Mouse (Mus musculus) layer of hippocampus, adult 9-10 months (tissue): ENCODE results near the gene Thbs4.
"Not testable (repeated sequence)": the region's sequence is repeated elsewhere in the genome, so short reads cannot be mapped to it uniquely, and the experiment has no call there.

Experiments used
- DNase-seq: peaks from one replicate; pipeline ENCODE4 v3.0.0; 2022; ENCODE audit warnings: low spot score

The Thbs4 gene

DNA sequence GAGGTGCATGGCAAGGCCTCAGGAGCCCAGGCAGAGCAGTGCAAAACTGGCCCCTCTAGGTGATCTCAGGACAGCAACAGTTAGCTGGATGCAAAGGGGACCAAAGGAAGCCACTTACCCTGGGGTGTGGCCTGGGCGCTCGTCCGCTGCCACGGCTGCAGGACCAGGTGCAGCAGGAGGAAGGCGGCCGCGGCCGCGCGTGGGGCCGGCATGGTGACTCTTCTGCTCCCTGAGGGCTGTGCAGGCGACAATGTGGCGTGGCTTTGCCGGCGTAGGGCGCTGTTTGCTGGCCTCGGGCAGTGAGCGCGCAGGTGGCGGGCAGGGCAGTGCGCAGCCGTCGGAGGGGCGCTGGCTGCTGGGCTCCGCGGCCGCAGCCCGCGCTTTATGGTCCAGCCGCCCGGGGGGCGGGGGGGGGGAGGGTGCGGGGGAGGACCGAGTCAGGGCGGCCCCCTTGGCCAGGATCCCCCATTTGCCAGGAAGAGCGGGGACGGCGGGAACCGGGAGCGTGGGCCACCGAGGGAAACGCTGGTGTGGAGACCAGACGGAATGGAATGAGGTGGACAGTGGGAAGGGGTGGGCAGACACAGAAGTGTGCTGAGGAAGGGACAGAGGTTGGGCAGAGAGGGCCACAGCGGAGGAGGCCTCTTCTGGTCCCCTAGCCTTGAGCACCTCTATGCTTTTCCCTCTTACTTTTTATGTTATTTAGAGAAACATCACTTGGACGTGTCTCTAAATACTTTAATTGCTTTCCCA lies at the start of gene Thbs4:
Gene Thbs4, minus strand, starts transcription at position 357 of the 753 bp plus-strand sequence.
- no peak for DNase-seq

DNA sequence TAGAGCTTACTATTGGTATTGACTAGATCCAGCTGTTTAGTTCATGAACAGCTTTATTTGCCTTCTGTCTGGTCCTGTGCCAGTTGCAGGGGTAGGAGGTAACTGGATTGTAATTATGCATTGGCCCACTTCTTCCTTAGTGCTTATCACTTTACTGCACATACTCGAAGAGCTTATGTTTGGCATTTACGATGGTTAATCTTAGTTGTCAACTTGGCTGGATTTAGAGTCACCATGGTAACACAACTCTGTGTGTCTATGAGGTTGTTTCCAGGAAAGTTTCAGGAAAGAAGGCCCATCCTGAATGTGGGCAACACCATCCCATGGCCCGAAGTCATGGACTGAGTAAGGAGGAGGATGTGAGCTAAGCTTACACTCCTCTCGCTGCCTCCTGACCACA lies 38.5 kb upstream of the Thbs4 start:
- no peak for DNase-seq

DNA sequence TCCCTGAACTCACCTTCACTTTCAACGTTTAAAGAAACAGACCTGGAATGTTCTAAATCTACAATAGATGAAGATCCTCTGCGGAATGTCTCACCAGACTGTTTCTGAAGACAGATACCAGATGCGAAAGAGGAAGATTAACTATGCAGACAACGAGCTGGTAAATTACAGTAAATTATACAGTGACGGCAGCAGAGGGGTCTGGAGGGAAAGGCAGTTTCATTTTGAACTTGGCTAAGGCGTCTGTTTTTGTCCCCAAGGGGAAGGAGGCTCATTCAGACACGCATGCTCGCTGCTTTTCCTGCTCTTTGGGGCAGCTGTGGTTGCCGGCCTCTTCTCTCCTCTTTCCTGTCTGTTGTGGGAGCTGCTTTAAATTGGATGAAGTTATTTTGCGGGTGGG lies 34.2 kb upstream of the Thbs4 start:
- DNase-seq = no peak

DNA sequence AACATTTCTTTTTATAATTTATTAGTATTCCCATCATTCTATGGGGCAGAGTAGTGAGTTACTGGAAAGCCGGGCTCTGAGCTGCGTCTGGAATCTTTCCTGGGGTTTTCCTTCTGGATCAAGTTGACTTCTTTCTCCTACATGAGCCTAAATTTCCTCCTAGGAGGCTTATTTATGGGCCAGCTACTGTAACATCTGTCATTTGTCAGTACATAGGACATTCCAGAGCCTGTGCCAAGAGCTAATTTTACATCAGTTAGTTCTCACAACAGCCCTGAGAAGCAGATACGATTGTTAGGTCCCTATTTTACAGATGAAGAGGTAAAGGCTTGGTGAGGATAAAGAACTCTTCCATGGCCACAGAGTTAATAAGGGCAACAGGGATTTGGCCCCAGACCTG lies 22.7 kb upstream of the Thbs4 start:
- DNase-seq = no peak

DNA sequence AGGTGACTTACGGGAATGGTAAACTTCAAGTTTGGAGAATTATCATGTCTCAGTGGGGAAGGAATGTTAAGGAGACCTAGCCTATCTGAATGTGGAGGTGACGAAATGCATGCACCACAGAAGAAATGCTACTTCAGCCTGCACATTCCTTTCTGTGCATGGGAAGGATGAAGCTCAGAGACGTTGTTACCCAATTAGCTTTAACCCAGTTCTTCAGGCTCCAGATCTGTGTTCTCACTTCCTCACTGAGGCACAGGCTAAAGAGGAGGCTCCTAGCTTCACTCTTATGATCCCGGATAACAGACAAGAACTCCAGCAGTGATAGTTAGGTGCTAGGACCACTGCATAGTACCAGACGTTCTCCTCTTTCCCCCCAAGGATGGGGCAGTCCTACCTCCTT lies 21.7 kb upstream of the Thbs4 start:
- no peak for DNase-seq

DNA sequence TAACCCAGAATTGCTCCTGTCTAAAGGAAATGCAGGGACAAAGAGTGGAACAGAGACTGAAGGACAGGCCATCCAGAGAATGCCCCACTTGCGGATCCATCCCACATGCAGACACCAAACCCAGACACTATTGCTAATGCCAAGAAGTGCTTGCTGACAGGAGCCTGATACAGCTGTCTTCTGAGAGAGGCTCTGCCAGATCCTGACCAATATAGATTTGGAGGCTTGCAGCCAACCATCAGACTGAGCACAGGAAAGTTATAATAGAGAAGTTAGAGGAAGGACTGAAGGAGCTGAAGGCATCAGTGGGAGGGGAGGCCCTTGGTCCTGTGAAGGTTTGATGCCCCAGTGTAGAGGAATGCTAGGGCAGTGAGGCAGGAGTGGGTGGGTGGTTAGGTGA lies 16.0 kb upstream of the Thbs4 start:
- not testable (repeated sequence) for DNase-seq

DNA sequence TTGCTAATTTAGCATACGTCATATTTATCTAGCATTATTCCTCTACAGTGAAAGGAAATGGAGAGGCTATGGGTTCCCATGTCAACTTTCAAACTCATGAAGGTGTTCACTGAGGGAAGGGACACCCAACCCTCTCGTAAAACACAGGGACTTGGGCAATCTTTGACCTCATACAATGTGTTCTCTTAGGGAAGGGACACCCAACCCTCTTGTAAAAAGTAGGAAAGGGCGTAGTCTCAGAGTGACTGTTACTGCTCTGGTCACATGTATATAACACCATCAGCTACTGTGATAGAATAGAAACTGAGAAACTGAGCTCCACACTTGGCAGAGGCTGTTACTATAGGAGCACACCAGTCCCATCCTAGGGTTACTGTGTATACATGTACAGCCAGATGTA lies 13.2 kb upstream of the Thbs4 start:
- no peak for DNase-seq

DNA sequence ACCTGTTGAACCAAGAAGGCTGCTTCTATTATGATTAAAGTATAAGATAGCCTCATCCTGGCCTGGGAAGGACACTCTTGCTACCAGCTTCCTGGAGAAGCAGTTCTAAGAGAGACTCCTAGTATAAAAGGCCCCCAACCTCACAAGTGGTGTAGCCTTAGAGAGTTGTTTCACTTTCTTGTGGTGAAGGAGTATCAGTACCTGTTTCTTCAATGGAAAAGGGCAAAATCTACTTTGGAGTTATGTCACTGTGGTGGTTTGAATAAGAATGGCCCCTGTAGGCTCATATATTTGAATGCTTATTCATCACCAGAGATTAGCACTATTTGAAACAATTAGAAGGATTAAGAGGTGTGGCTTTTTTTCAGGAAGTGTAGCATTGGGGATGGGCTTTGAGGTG lies 12.2 kb upstream of the Thbs4 start:
- DNase-seq = no peak

DNA sequence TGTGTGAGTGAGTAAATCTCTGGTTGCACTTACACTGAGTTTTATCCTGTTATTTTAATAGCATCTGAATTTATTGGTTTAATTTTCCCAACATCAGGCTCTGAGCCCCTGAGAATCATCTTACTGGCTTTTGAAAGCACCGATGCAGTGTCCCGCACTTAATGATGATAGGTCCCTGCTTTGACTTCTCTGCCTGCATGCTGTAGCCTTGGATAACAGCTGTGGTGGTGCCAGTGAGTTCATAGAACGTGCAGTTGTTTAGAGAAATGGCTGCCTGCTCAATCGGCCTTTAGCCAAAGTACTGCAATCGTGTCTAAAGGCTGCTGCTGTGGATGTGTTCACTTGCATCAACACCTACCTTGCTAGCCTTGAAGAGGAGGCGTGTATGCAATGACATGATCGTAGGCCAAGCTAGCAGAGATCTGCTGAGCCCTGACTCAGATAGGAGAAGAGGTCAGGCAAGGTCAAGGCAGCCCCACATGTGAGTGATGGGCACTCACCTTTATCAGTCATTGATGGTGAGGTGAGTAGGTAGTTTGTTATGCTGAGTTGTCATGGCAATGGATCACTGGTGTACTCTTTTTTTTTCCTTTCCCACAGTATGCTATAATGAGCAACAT lies 4.8 kb upstream of the Thbs4 start:
- no peak for DNase-seq

DNA sequence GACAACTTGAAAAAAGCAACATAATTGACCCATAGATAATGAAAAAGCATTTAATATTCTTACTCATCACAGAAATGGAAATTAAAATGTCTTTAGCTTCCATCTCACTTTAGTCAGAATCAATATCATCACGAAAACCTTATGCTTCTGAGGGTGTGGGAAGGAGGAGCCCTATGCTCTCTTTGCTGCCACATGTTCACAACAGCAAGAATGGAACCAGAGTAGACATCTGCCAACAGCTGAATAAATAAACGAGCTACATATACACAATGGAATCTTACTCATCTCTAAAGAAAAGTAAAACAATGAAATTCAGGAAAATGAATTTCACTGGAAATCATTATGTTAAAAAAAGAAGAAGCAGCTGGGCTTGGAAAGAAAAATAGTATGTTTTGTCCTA lies 4.2 kb upstream of the Thbs4 start:
- no peak for DNase-seq

DNA sequence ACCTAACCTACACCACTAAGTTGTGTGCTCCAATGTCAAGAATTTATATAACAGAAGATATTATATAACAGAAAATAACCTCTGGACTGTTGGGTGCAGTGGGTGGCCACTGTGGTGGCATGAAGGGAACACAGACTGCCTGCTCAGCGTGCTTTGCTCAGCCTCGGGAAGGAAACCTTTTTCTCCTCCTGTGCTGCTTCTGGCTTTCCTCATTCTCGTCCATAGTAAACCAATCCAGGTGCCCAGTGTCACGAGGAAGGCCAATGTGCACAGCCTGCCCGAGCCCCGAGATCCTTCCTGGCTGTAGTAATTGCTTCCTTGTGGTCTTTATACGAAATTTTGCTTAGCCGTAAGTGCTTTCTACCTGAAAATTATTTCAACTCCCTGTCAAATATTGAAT lies 982 bp downstream of the Thbs4 start:
- no peak for DNase-seq

DNA sequence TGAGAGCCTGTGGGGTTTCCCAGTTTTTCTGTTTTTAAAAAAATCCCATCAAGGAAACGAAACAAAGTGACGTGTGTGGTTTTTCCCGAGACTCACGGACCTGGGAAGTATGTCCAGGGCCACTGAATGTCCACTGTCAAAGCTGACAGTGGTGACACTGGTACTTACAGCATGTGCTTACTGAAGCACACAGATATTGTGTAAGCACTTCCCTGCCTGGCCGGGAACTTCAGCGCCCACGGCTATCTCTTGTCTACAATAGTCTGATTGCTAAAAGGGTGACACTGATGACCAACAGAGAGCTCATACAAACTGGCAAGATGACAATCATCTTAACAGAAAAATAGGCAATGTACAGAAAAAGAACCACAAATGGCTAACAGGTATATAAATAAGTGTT lies 3.1 kb downstream of the Thbs4 start:
- DNase-seq = no peak

DNA sequence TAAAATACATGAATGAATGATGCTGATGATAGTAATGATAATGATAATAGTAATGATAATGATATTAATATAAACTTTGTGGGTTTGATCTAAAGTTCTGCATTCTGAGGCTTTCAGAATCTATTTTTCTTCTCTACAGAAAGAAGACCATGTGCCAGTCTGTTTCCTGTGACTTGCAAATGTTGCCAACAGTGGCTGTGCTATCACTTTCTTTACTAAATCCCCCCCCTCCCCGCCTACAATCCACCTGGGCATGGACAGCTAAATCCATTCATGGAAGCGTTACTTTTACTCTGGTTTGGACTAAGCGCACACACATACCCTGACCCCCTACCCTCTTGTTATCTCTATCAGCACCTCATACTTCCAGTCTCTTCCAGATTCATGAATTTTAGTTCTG lies 10.3 kb downstream of the Thbs4 start:
- no peak for DNase-seq

DNA sequence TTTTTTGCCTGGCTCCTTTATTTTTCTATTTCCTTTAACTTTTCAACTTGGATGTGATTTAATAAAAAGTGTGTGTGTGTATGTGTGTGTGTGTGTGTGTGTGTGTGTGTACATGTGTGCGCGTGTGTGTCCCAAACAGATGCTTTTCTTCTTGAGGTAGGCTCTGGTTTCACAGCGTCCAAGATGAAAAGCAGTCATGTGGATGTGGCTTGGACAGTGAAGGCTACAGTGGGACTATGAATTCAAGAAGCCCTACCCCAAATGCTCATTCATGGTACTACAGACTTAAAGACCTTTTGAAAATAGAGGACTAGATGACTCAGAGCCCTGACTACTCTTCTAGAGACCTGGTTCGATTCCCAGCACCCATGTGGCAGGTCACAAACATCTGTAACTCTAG lies 11.1 kb downstream of the Thbs4 start:
- no peak for DNase-seq

DNA sequence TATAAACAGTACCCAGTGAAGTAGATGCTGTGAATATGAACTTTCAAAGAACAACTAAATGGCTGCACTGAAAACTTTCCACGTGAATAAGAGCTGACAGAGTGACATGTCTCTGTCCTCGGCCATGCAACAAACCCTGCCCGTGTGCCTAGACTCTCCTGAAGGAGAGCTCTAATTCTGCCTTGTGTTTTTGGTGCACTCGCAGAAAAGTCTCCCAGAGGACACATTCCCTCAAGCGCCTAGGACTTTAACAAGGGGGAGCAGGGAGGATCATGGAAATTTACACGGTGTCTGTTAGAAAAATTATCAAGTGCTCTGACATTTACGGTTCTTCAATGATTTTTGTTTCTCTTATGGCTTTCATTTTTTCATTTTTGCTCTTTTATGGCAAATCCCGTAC lies 13.7 kb downstream of the Thbs4 start:
- no peak for DNase-seq

DNA sequence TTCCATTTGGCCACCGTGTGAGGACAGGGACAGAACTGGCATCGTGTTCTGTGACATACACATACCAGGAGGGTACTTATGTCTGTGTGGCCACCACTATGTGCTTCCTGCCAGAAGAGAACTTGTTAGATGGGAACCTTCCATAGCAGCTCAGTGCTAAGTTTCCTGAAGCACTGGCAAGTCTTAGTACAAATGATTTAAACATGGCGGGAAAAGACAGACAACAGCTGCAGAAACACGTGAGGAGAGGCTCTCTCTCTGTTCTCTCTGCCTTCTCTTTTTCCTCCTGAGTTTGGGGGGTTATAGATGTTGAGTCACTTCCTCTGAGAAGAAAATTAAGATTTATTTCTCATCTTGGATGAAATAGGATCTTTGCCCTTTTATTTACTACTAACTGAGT lies 14.5 kb downstream of the Thbs4 start:
- no peak for DNase-seq

DNA sequence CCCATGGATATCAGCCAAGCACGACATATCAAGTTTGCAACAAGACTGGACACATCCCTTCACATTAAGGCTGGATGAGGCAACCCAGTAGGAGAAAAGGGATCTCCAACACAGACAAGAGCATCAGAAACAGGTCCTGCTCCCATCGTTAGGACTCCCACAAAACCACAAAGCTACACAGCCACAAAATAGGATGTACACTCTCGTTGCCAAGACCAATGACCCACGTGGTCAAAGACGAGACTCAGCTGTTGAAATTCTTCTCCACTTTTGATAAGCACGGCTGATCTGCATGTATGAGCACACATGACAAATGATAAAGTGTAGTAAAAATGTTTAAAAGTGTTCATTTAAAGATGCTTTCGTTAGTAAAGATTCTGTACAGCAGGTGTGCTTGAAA lies 16.0 kb downstream of the Thbs4 start:
- DNase-seq = no peak

DNA sequence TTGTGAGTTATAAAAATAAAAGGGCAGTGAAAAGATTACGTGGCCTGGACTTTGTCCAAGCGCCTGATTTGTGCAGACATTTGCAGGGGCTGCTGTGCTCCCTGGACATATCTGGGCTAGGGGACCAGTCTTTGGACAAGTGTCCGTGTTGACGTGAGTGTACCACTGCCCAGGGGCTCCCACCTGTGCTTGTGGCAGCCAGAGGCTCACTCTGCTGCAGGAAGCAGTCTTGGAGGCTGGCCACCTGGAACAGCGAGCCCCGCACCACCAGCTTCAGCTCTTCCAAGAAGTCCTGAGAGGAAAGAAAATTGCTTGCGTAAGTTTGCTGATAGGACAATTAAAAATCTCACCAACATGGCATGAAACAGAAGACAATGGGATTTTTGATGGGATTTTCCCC lies 18.7 kb downstream of the Thbs4 start:
- DNase-seq = no peak

DNA sequence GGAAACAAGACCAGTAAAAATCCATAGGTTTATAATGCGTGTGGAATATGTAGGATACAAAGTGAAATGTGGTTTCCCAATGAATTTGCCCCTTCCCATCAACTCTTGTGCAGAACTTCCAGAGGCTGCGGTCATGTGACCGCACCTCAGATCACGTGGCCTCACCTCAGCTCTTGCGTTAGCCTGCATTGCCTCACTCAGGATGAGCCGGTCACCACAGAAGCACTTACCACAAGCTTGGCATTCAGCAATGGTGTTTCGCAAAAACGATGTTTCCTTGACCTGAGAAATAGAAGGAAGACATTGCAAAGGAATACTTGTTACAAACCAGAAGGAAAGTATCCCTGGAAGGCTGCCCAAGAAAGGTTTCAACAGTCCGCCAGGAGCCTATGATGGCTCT lies 19.7 kb downstream of the Thbs4 start:
- DNase-seq = no peak

DNA sequence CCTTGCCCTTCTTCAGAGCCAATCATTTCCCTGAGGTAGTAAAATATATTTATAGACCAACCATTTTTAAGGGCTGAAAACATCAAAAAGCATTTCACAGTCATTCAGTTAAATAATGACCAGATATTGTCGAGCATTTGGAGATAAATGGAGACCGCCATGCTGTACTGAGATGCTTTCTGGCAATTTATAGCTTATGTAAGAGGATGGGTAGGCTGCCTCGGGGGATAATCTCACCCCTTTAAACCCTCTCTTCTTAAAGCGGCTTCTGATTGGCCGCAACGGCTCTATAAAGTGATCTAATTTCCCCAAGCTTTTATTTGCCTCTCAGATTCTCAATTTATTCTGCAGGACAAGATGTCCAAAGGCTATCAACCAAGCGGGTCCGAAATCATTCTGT lies 22.1 kb downstream of the Thbs4 start:
- DNase-seq = no peak

DNA sequence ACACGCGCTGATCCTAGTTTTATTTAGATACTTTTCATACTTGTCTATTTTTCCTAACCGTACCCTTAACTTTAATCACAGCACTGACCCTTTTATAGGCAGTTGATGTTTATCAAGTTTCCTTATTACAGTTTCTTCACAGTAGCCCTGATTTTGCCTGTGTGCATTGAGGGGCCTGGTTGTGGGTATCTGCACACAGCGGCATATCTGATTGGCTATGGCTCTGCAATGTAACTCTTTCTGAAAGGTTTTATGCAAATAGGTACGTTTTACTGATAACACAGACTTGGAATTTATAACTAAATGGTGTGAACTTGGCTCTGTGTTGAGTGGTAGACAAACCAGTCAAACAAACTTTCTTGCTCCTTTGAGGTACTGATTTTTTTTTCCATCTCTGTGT lies 23.1 kb downstream of the Thbs4 start:
- no peak for DNase-seq

DNA sequence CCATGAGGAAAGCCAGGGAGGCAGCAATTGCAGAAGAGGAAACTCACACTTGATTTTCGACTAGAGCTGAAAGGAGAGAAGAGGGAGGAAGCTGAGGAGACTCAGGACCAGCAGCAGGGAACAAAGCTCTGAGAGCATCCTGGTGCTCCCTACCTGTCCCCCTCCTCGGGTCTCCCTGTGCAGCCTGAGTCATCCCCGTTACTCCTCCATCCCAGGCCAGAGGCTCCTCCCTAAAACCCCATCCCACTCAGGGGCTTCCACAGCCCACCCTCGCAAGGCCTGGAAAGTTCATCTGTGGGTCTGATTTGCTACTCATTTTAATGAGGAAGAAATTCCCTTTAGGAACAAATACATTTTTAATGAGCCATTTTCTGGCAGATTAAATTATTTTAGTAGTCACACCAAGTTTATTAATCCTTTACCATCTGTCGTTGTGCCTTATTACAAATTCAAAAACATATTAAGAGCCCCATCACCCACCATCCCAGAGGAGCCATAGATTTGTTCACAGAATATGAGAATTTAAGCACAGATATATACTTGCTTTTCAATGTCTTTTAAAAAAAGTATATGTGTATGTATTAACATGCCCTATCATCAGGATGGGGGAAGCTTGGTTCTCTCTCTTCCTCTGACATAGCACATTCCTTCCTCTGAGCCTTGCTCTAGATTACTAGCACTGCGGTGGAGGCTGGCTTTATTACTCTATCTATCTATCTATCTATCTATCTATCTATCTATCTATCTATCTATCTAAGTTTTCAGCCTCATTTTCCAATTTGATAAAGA lies 29.0 kb downstream of the Thbs4 start:
- no peak for DNase-seq

DNA sequence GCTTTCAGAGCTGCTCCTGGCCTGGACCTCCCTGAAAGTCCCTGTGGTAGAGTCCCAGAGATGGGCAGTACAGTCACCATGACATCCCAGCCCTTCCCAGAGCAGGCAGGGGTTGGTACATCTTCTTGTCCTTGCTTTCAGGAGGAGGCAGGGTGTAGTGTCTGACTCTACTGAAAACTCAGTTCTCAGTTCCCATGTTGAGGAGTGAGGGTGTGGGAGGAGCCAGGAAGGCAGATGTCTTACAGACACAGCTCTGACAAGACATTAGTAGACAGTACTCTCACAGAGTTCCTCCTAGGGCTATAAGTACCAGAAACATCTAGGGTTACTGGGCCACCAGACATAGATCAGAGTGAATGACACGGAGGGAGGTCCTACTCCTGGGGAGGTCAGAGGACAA lies 32.3 kb downstream of the Thbs4 start:
- DNase-seq = no peak
